Mouse (Mus musculus) ES-Bruce4 (cell line): ENCODE measurements around the gene Exog. TPM values are rescaled to one million over a fixed set of nuclear protein-coding genes. Genes with fewer than 3 reads are reported as not detected.

Experiments
- H3K27ac ChIP-seq: 2 replicates; pipeline ENCODE4 v1.5.1; 2012; ENCODE audit warnings: low read length, inconsistent platforms; ENCODE audit not compliant: insufficient read depth
- H3K27me3 ChIP-seq: 2 replicates; pipeline ENCODE4 v1.6.1; 2012; ENCODE audit warnings: mild to moderate bottlenecking, low read length, inconsistent platforms; ENCODE audit not compliant: control insufficient read depth, poor library complexity, insufficient read depth, severe bottlenecking
- H3K36me3 ChIP-seq: 2 replicates; pipeline ENCODE4 v1.6.1; 2012; ENCODE audit warnings: inconsistent platforms, mild to moderate bottlenecking, low read length, moderate library complexity; ENCODE audit not compliant: control insufficient read depth, poor library complexity, insufficient read depth, severe bottlenecking
- H3K4me1 ChIP-seq: one replicate; pipeline ENCODE4 v1.8.1; 2011; ENCODE audit warnings: low read length; ENCODE audit not compliant: control insufficient read depth, insufficient read depth
- H3K4me3 ChIP-seq: 2 replicates; pipeline ENCODE4 v1.5.1; 2011; ENCODE audit warnings: low read depth, mild to moderate bottlenecking, low read length
- H3K9ac ChIP-seq: 2 replicates; pipeline ENCODE4 v1.6.1; 2012; ENCODE audit warnings: low read depth, mild to moderate bottlenecking, inconsistent platforms; ENCODE audit not compliant: poor library complexity, severe bottlenecking
- H3K9me3 ChIP-seq: replicated peaks from 2 replicates; pipeline ENCODE4 v1.6.1; 2012; ENCODE audit warnings: mild to moderate bottlenecking, low read length, inconsistent platforms; ENCODE audit not compliant: control insufficient read depth, poor library complexity, insufficient read depth, severe bottlenecking
- CTCF ChIP-seq: IDR thresholded peaks from one replicate; pipeline ENCODE4 v1.8.1; 2011; ENCODE audit warnings: low read depth, low read length
- EP300 ChIP-seq: IDR thresholded peaks from 2 replicates; pipeline ENCODE4 v1.6.1; 2011; ENCODE audit warnings: low read depth, low read length; ENCODE audit not compliant: insufficient read depth
- POLR2A ChIP-seq: IDR thresholded peaks from one replicate; pipeline ENCODE4 v1.8.1; 2011; ENCODE audit warnings: low read length; ENCODE audit not compliant: insufficient read depth
- polyA plus RNA-seq: library from polyadenylated mRNA; stranded (reverse); fragments of >200 nt; gene quantifications from 2 replicates; pipeline ENCODE4 v1.2.4, GENCODE M21; 2011; ENCODE audit warnings: low read depth; ENCODE audit not compliant: missing spikeins, insufficient read depth, insufficient read length

The Exog gene
- polyA plus RNA-seq, 1 experiment = 11.0 TPM

DNA sequence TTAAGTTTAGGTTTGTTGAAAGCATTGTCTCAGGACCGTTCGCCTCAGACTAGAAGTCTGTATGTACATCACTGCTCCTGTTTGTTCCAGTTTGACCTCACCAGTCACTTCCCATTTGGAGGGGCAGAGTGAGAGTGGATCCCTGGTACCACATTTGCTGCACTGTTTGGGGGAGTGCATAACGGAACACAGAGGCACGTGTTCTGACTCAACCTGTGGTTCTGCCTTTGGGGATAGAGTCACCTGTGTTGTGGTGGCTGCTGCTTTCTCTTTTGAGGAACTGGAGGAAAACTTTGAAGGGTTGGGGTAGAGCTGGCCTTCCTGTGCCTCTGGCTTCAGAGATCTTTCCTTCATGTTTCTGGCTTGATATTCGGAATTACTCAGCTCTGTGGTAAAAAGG is 40.7 kb upstream of the Exog start:
- Histone ChIP-seq H3K9me3 (no peaks in the 10 kb centered on the region), H3K36me3 (no peaks in the 10 kb centered on the region), H3K27ac (no peak overlapping the region), H3K4me3 (no peak overlapping the region), H3K27me3 (no peaks in the 10 kb centered on the region), H3K9ac (no peak overlapping the region), H3K4me1 (peaks cover 4% of the 10 kb centered on the region)
- TF ChIP-seq EP300 (no peak), POLR2A (no peak), CTCF (no peak)

DNA sequence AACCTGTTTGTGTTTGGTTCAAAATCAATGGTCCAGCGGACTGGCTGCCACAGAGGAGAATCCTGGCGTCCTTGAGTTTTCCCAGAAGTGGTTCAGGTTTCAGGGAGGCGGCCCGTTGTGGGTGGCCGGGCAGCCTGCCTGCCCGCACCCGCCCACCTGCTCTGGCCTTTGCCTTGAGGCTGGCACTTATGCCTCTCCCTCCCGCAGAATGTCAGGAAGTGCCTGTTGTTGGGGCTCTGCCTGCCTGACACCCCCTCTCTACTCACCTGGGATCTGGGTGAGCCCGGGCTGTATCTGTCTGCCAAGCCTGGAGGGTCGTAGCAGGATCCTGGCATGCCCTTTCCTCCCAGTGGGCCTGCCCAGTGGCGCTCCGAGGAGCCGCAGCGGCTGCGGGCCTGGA is 36.9 kb upstream of the Exog start:
- H3K4me3 ChIP-seq = no peak overlapping the region

DNA sequence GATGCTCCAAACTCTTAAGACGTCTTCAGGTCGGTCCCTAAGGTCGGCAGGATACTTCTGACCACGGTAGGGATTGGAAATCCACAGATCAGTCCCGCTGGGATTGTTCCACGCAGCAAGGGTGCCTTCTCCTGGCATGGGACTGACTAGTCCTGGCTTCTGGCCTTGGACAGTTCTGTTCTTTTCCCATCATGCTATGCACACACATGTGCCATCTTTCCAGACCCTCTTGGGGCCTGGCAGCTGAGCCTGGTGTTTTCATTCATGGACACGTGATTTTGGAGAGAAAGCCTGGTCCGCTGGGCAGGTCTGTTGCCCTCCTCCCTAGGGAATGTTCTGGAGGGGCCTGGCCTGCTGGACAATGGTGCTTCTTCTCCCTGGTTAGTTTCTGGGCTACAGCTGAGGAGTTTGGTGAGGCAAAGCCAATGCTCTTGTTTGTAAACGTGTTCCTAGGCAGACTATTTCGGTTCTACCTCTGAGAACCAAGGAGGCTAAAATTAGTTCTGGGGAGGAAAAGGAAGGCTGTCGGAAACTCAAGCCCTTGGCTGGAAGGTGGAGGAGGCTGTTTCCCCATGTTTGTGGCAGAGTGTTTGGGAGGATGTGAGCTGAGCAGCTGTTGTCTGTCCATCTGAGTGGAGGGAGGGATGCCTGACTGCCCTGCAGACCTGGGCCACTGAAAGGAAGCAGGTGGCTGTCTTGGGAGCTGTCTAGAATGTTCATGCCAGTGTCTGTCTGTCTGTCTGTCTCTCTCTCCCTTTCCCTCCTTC is 35.7 kb upstream of the Exog start:
- H3K4me1 ChIP-seq = peaks cover 9% of the 10 kb centered on the region
- no peak overlapping the region for H3K9ac ChIP-seq
- no peaks in the 10 kb centered on the region for H3K9me3 ChIP-seq
- H3K27ac ChIP-seq = no peak overlapping the region
- TF ChIP-seq POLR2A (no peak), CTCF (no peak)
- H3K36me3 ChIP-seq = no peaks in the 10 kb centered on the region
- no peak overlapping the region for H3K4me3 ChIP-seq
- H3K27me3 ChIP-seq = no peaks in the 10 kb centered on the region

More for the DNA sequence above, 36.9 kb upstream of the Exog start:
- Histone ChIP-seq H3K9me3 (no peaks in the 10 kb centered on the region), H3K4me1 (peaks cover 9% of the 10 kb centered on the region), H3K27ac (no peak overlapping the region), H3K27me3 (no peaks in the 10 kb centered on the region), H3K9ac (no peak overlapping the region), H3K36me3 (no peaks in the 10 kb centered on the region)
- TF ChIP-seq POLR2A (no peak), CTCF (no peak), EP300 (no peak)

DNA sequence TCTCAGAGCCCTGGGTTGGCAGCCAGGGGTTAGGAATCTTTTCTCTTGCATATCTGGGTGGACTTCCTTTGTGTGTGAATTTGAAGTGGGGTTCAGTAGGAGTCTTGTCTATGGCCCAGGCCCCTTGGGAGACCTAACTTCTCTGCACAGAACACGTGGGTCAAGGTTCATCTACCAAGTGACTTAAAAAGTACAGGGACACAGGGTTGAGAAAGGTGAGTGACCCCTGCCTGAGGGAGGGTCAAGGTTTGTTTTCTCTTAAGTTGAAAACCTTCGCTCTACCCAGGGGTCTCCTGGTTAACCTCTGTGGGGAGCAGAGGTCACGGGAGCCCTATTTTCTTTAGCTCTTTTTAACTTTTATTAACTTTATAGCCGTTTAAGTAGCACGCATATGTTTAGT is 34.9 kb upstream of the Exog start:
- Histone ChIP-seq H3K9me3 (no peaks in the 10 kb centered on the region), H3K4me3 (no peak overlapping the region), H3K9ac (no peak overlapping the region), H3K4me1 (peaks cover 9% of the 10 kb centered on the region), H3K36me3 (no peaks in the 10 kb centered on the region), H3K27ac (no peak overlapping the region), H3K27me3 (no peaks in the 10 kb centered on the region)
- TF ChIP-seq EP300 = no peak
- no peak for TF ChIP-seq CTCF

DNA sequence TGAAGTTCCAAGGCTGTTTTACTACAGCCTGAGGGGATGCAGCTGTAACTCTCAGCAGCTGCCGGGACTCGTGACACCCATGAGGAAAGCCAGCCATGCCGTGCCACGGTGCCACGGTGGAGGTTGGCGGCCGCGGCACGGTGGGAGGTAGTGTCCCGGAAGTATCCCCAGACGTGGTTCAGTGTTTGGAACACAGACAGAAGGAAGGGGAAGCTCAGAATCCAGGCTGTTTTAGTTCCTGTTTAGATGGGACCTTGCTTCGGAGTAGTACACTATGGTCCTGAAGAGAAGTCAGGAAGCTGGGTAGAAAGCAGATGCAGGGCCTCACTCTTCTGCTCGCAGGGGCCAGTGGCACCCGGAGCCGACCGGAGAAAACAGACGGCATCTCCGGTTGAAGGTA is 26.7 kb upstream of the Exog start:
- Histone ChIP-seq H3K4me3 (no peak overlapping the region), H3K4me1 (no peaks in the 10 kb centered on the region), H3K27me3 (no peaks in the 10 kb centered on the region), H3K9ac (no peak overlapping the region), H3K27ac (no peak overlapping the region), H3K36me3 (no peaks in the 10 kb centered on the region), H3K9me3 (no peaks in the 10 kb centered on the region)
- TF ChIP-seq POLR2A (no peak), CTCF (no peak), EP300 (no peak)

DNA sequence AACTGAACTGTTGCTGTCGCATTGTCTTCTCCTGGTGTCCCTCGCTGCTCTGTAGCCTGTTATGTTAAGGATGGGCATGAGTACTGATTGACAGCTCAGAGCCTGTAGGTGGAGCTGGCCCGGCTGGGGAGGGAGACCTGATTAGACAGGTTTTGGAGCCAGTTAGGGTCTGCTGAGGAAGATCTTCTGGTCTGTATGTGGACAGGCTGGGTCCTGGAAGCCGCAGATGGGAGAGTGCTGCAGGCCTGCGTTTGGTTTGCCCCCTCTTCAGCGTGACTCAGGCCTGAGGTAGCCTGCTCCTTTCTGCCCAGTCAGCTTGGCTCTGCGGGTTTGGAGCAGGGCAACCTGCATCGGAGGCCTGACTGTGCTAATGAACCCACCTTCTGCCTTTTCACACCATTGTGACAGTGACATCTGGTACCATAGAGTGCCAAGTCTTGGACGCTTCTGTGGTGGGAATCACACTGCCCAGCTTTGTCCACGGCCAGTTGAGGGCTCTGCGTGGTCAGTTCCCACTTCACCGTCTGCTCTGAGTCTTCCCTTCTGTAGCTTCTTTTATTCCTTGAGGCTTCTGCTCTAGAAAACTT is 24.8 kb upstream of the Exog start:
- H3K9me3 ChIP-seq = no peaks in the 10 kb centered on the region
- no peak overlapping the region for H3K4me3 ChIP-seq
- TF ChIP-seq EP300 (no peak), CTCF (no peak), POLR2A (no peak)
- no peaks in the 10 kb centered on the region for H3K36me3 ChIP-seq
- no peak overlapping the region for H3K9ac ChIP-seq
- H3K27ac ChIP-seq = no peak overlapping the region
- peaks cover under 1% of the 10 kb centered on the region for H3K4me1 ChIP-seq
- H3K27me3 ChIP-seq = no peaks in the 10 kb centered on the region
